Mouse (Mus musculus): ENCODE measurements around the gene Pkdrej.
"Not testable (repeated sequence)": the region's sequence is repeated elsewhere in the genome, so short reads cannot be mapped to it uniquely, and the experiment has no call there.

The Pkdrej gene

GRCm38 (mm10) chr15:85821203-85822010 is at the start of gene Pkdrej:
TSS of gene Pkdrej (minus strand) at chr15:85821734.
- DNase-seq (ENCODE audit: low spot score): peak; percentile 64

- DNase-seq (ENCODE audit: low spot score): peak; percentile 55
These were observed 46.2 kb upstream of the Pkdrej start for GRCm38 (mm10) chr15:85867696-85868095.

- DNase-seq (ENCODE audit: low spot score): not testable (repeated sequence)
These were observed 44.4 kb upstream of the Pkdrej start for GRCm38 (mm10) chr15:85865913-85866312.

GRCm38 (mm10) chr15:85859490-85860031 is 38.0 kb upstream of the Pkdrej start, which contains the start of gene Gtse1:
TSS of gene Gtse1 (plus strand) at chr15:85859745.
- peak; percentile 89 for DNase-seq (ENCODE audit: low spot score)

GRCm38 (mm10) chr15:85858980-85859489 is 37.5 kb upstream of the Pkdrej start:
- DNase-seq (ENCODE audit: low spot score): no peak

- no peak for DNase-seq (ENCODE audit: low spot score)
These were observed 30.3 kb upstream of the Pkdrej start for GRCm38 (mm10) chr15:85851656-85852392.

GRCm38 (mm10) chr15:85845071-85845470 is 23.5 kb upstream of the Pkdrej start:
- DNase-seq (ENCODE audit: low spot score): no peak

GRCm38 (mm10) chr15:85841796-85842360 is 20.3 kb upstream of the Pkdrej start:
- DNase-seq (ENCODE audit: low spot score): no peak

- DNase-seq (ENCODE audit: low spot score): no peak
These were observed 19.4 kb upstream of the Pkdrej start for GRCm38 (mm10) chr15:85840983-85841382.

GRCm38 (mm10) chr15:85836887-85837286 is 15.4 kb upstream of the Pkdrej start:
- no peak for DNase-seq (ENCODE audit: low spot score)

GRCm38 (mm10) chr15:85835335-85835734 is 13.8 kb upstream of the Pkdrej start:
- no peak for DNase-seq (ENCODE audit: low spot score)

GRCm38 (mm10) chr15:85832599-85832998 is 11.1 kb upstream of the Pkdrej start:
- no peak for DNase-seq (ENCODE audit: low spot score)

GRCm38 (mm10) chr15:85831954-85832590 is 10.5 kb upstream of the Pkdrej start, which contains the start of gene Ttc38:
TSS of gene Ttc38 (plus strand) at chr15:85832306.
- DNase-seq (ENCODE audit: low spot score): peak; percentile 79

- DNase-seq (ENCODE audit: low spot score): no peak
These were observed 7.9 kb upstream of the Pkdrej start for GRCm38 (mm10) chr15:85829470-85829869.

GRCm38 (mm10) chr15:85828071-85828470 is 6.5 kb upstream of the Pkdrej start:
- DNase-seq (ENCODE audit: low spot score): no peak

GRCm38 (mm10) chr15:85826676-85827075 is 5.1 kb upstream of the Pkdrej start:
- no peak for DNase-seq (ENCODE audit: low spot score)

- no peak for DNase-seq (ENCODE audit: low spot score)
These were observed 451 bp upstream of the Pkdrej start for GRCm38 (mm10) chr15:85822011-85822359.

- no peak for DNase-seq (ENCODE audit: low spot score)
These were observed 8.1 kb downstream of the Pkdrej start for GRCm38 (mm10) chr15:85813428-85813827.

GRCm38 (mm10) chr15:85811535-85812277 is 9.8 kb downstream of the Pkdrej start, which contains the start of gene Cdpf1:
TSS of gene Cdpf1 (minus strand) at chr15:85811697.
- DNase-seq (ENCODE audit: low spot score): peak; percentile 99

- DNase-seq (ENCODE audit: low spot score): peak; percentile 47
These were observed 10.6 kb downstream of the Pkdrej start for GRCm38 (mm10) chr15:85810806-85811521.
